Mouse (Mus musculus) heart, postnatal 36 days (tissue): ENCODE measurements around the gene AA467197. TPM values are rescaled to one million over a fixed set of nuclear protein-coding genes. Genes with fewer than 3 reads are reported as not detected.

Experiments
- DNase-seq, 2 experiments: peaks; one replicate each; pipeline ENCODE4 v3.0.0; 2021 to 2022
- intact Hi-C: fragments of 180-260 bp; cut with DNase I; formaldehyde crosslinking; loops from one replicate; pipeline ENCODE4 v1.15.1; 2025
- microRNA-seq, 2 experiments: library from miRNA; unstranded; fragments of <30 nt; microRNA quantifications; one replicate each; pipeline ENCODE4 v1.2.0; 2021; ENCODE audit warnings: borderline number of aligned reads in 2 of 2
- total RNA-seq, 2 experiments: library from RNA; stranded (reverse); gene quantifications; 2 replicates each; pipeline ENCODE4 v1.2.3; 2021

The AA467197 gene
- total RNA-seq, 2 experiments from 2014 or later = 0.35 to 0.64 TPM

DNA sequence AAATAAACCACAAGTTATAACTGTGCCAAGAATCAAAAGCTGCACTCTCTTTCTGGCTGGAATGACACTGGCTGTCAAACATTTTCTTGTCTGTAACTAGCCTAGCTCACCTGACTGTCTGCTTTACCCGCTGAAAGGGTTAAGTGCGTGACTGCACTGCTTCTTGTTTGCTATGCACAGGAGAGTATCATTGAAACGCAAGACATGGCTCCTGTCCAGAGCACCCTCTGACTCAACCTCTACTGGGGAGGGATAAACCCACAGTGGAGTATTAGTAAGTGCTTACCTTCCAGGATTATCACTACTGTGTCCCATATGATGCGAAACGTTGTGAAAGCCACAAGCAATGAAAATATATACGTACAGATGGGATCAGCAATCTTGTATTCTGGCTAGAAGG, 49.9 kb downstream of the AA467197 start:
- DNase-seq = no peak
- intact Hi-C loops = no loop called here

Small RNAs within 50 kb of the gene (microRNA-seq; reads per million reads assigned to microRNA genes)
- gene Mir147 = 2.2 to 6.7 reads per million in 2 experiments

Other genes with a start within 250 kb of the AA467197 start
- 10 to 100 TPM; 21.7 to 22.4 TPM for gene Slc28a2, start 210.5 kb upstream of the AA467197 start, total RNA-seq
- under 1 TPM; 0.54 to 0.72 TPM for gene Gm14085, start 152.0 kb upstream of the AA467197 start, total RNA-seq
- 1 to 10 TPM; 4.1 to 4.4 TPM for gene Gatm, start 25.7 kb upstream of the AA467197 start, total RNA-seq
- gene Slc30a4, start 65.7 kb downstream of the AA467197 start, total RNA-seq = 1 to 10 TPM; 8.3 to 9.6 TPM
- 10 to 100 TPM; 23.7 to 27.0 TPM for gene Bloc1s6, start 101.5 kb downstream of the AA467197 start, total RNA-seq
- 10 to 100 TPM; 31.6 to 32.9 TPM for gene Sqor, start 128.3 kb downstream of the AA467197 start, total RNA-seq